Mouse (Mus musculus): Measurements from ENCODE around the gene Tbx5. TPM values are rescaled to one million over a fixed set of nuclear protein-coding genes. Genes with fewer than 3 reads are reported as not detected.
"Not testable (repeated sequence)": the region's sequence is repeated elsewhere in the genome, so short reads cannot be mapped to it uniquely, and the experiment has no call there.

Gene Tbx5
- total and polyA plus RNA-seq, 3 experiments: not detected

- Histone ChIP-seq H3K9ac (ENCODE audit: control insufficient read depth, low read depth, low read length, poor library complexity, severe bottlenecking) (no peak overlapping the region), H3K4me3 (ENCODE audit: control insufficient read depth in 1 of 2, insufficient read depth in 1 of 2, low read depth in 2 of 2, low read length in 2 of 2) (no peak overlapping the region), H3K36me3 (ENCODE audit: control insufficient read depth in 1 of 2, insufficient read depth in 2 of 2, low read length in 2 of 2) (no peaks in the 10 kb centered on the region), H3K79me2 (ENCODE audit: control insufficient read depth, insufficient read depth, low read length, poor library complexity) (no peaks in the 10 kb centered on the region), H3K9me3 (replicated peaks; ENCODE audit: insufficient read depth, low read length) (no peaks in the 10 kb centered on the region), H3K27me3 (ENCODE audit: control insufficient read depth in 1 of 2, insufficient read depth in 2 of 2, low read length in 2 of 2) (no peaks in the 10 kb centered on the region; a peak in 1 of 4 replicates), H3K27ac (ENCODE audit: control insufficient read depth, low read depth, low read length) (no peak overlapping the region), H3K4me1 (ENCODE audit: control insufficient read depth in 1 of 2, insufficient read depth in 2 of 2, low read length in 2 of 2) (no peaks in the 10 kb centered on the region)
- no peak for DNase-seq (ENCODE audit: low read depth, low spot score)
- TF ChIP-seq CHD1 (IDR thresholded peaks at IDR 0.05; ENCODE audit: low read depth, low read length) (no peak), MAX (IDR thresholded peaks at IDR 0.05; ENCODE audit: low read length) (no peak), ZC3H11A (IDR thresholded peaks at IDR 0.05; ENCODE audit: low read depth, low read length) (no peak), ZNF384 (IDR thresholded peaks at IDR 0.05; ENCODE audit: low read depth, low read length) (no peak), ZMIZ1 (IDR thresholded peaks at IDR 0.05; ENCODE audit: low read depth, low read length) (no peak), MAFK (IDR thresholded peaks at IDR 0.05; ENCODE audit: borderline replicate concordance, low read depth, low read length) (no peak), E2F4 (IDR thresholded peaks at IDR 0.05; ENCODE audit: borderline replicate concordance, low read depth, low read length) (no peak), RCOR1 (IDR thresholded peaks at IDR 0.05; ENCODE audit: low read depth, low read length) (no peak), POLR2AphosphoS5 (IDR thresholded peaks at IDR 0.05; ENCODE audit: borderline replicate concordance, low read depth, low read length) (no peak), RAD21 (IDR thresholded peaks at IDR 0.05; ENCODE audit: low read depth, low read length) (no peak), POLR2AphosphoS2 (IDR thresholded peaks at IDR 0.05; ENCODE audit: low read length) (no peak)
Observed at GRCm38 (mm10) chr5:119916551-119917171, 84.2 kb downstream of the Tbx5 start.

GRCm38 (mm10) chr5:119918381-119918780, 85.9 kb downstream of the Tbx5 start:
- not testable (repeated sequence) for H3K27me3 ChIP-seq (ENCODE audit: control insufficient read depth in 1 of 2, insufficient read depth in 2 of 2, low read length in 2 of 2)
- peak; percentile 35 for DNase-seq (ENCODE audit: low read depth, low spot score)

GRCm38 (mm10) chr5:119920941-119921340, 88.5 kb downstream of the Tbx5 start:
- no peaks in the 10 kb centered on the region for H3K36me3 ChIP-seq (ENCODE audit: control insufficient read depth in 1 of 2, insufficient read depth in 2 of 2, low read length in 2 of 2)
- H3K9ac ChIP-seq (ENCODE audit: control insufficient read depth, low read depth, low read length, poor library complexity, severe bottlenecking): no peak overlapping the region
- H3K27me3 ChIP-seq (ENCODE audit: control insufficient read depth in 1 of 2, insufficient read depth in 2 of 2, low read length in 2 of 2): no peaks in the 10 kb centered on the region; a peak in 1 of 4 replicates
- no peaks in the 10 kb centered on the region for H3K9me3 ChIP-seq (replicated peaks; ENCODE audit: insufficient read depth, low read length)
- H3K4me3 ChIP-seq (ENCODE audit: control insufficient read depth in 1 of 2, insufficient read depth in 1 of 2, low read depth in 2 of 2, low read length in 2 of 2): no peak overlapping the region
- TF ChIP-seq CHD1 (IDR thresholded peaks at IDR 0.05; ENCODE audit: low read depth, low read length): no peak
- TF ChIP-seq SMC3 (IDR thresholded peaks at IDR 0.05; ENCODE audit: low read depth, low read length): no peak
- TF ChIP-seq POLR2AphosphoS5 (IDR thresholded peaks at IDR 0.05; ENCODE audit: borderline replicate concordance, low read depth, low read length): no peak
- no peak for TF ChIP-seq TBP (IDR thresholded peaks at IDR 0.05; ENCODE audit: low read depth, low read length)
- TF ChIP-seq ETS1 (IDR thresholded peaks at IDR 0.05; ENCODE audit: low read depth, low read length): no peak
- TF ChIP-seq MYB (IDR thresholded peaks at IDR 0.05; ENCODE audit: low read depth, low read length): no peak
- TF ChIP-seq BHLHE40 (IDR thresholded peaks at IDR 0.05; ENCODE audit: borderline replicate concordance, low read depth, low read length): no peak
- no peak for TF ChIP-seq CTCF (IDR thresholded peaks at IDR 0.05 in 2 of 3, conservative IDR thresholded peaks at IDR 0.05 in 1 of 3; ENCODE audit: control insufficient read depth in 1 of 3, insufficient read depth in 1 of 3, low read depth in 2 of 3, low read length in 3 of 3, poor library complexity in 1 of 3, severe bottlenecking in 1 of 3)
- TF ChIP-seq POLR2A (IDR thresholded peaks at IDR 0.05; ENCODE audit: control insufficient read depth in 1 of 2, insufficient read depth in 1 of 2, low read depth in 1 of 2, low read length in 2 of 2, poor library complexity in 1 of 2): no peak
- no peak for TF ChIP-seq UBTF (IDR thresholded peaks at IDR 0.05; ENCODE audit: borderline replicate concordance, insufficient read depth, low read depth, low read length)
- no peak for TF ChIP-seq MAX (IDR thresholded peaks at IDR 0.05; ENCODE audit: low read length)
- TF ChIP-seq ZMIZ1 (IDR thresholded peaks at IDR 0.05; ENCODE audit: low read depth, low read length): no peak
- no peak for TF ChIP-seq EP300 (IDR thresholded peaks at IDR 0.05; ENCODE audit: low read depth in 1 of 2, low read length in 2 of 2)
- DNase-seq (ENCODE audit: low read depth, low spot score): no peak
- no peaks in the 10 kb centered on the region for H3K4me1 ChIP-seq (ENCODE audit: control insufficient read depth in 1 of 2, insufficient read depth in 2 of 2, low read length in 2 of 2)
- no peaks in the 10 kb centered on the region for H3K79me2 ChIP-seq (ENCODE audit: control insufficient read depth, insufficient read depth, low read length, poor library complexity)
- H3K27ac ChIP-seq (ENCODE audit: control insufficient read depth, low read depth, low read length): no peak overlapping the region

More at GRCm38 (mm10) chr5:119918381-119918780, 85.9 kb downstream of the Tbx5 start:
- H3K4me3 ChIP-seq (ENCODE audit: control insufficient read depth in 1 of 2, insufficient read depth in 1 of 2, low read depth in 2 of 2, low read length in 2 of 2); H3K4me1 ChIP-seq (ENCODE audit: control insufficient read depth in 1 of 2, insufficient read depth in 2 of 2, low read length in 2 of 2); H3K9me3 ChIP-seq (replicated peaks; ENCODE audit: insufficient read depth, low read length); H3K36me3 ChIP-seq (ENCODE audit: control insufficient read depth in 1 of 2, insufficient read depth in 2 of 2, low read length in 2 of 2); H3K27ac ChIP-seq (ENCODE audit: control insufficient read depth, low read depth, low read length); H3K79me2 ChIP-seq (ENCODE audit: control insufficient read depth, insufficient read depth, low read length, poor library complexity); H3K9ac ChIP-seq (ENCODE audit: control insufficient read depth, low read depth, low read length, poor library complexity, severe bottlenecking): not testable (repeated sequence)
